Mouse (Mus musculus) intestine, postnatal 0 days (tissue): Measurements from ENCODE around the gene Il12rb1. TPM values are rescaled to one million over a fixed set of nuclear protein-coding genes. Genes with fewer than 3 reads are reported as not detected.
"Not testable (repeated sequence)": the region's sequence is repeated elsewhere in the genome, so short reads cannot be mapped to it uniquely, and the experiment has no call there.

Experiments
- ATAC-seq: fragments of 200-750 bp; cut with Nextera tagmentation; 2 replicates; pipeline ENCODE4 v1.8.0; 2017; ENCODE audit warnings: mild to moderate bottlenecking, moderate TSS enrichment, moderate library complexity
- H3K27ac ChIP-seq: fragments of 300-500 bp; sonication (generic); 2 replicates; pipeline ENCODE4 v1.5.1; 2014; ENCODE audit warnings: mild to moderate bottlenecking, low read depth, low read length, moderate library complexity
- H3K27me3 ChIP-seq: fragments of 300-500 bp; sonication (generic); replicated peaks from 2 replicates; pipeline ENCODE4 v1.6.1; 2014; ENCODE audit warnings: low read length, mixed read lengths; ENCODE audit not compliant: control insufficient read depth, insufficient read depth
- H3K36me3 ChIP-seq: fragments of 300-500 bp; sonication (generic); 2 replicates; pipeline ENCODE4 v1.6.1; 2014; ENCODE audit warnings: mild to moderate bottlenecking, moderate library complexity; ENCODE audit not compliant: control insufficient read depth, insufficient read depth
- H3K4me1 ChIP-seq: fragments of 300-500 bp; sonication (generic); replicated peaks from 2 replicates; pipeline ENCODE4 v1.6.1; 2014; ENCODE audit warnings: antibody characterized with exemption, low read length, mixed read lengths; ENCODE audit not compliant: control insufficient read depth, insufficient read depth
- H3K4me2 ChIP-seq: fragments of 300-500 bp; sonication (generic); replicated peaks from 2 replicates; pipeline ENCODE4 v1.6.1; 2014; ENCODE audit warnings: low read depth, mild to moderate bottlenecking, moderate library complexity
- H3K4me3 ChIP-seq: fragments of 300-500 bp; sonication (generic); 2 replicates; pipeline ENCODE4 v1.5.1; 2014; ENCODE audit warnings: low read depth, low read length
- H3K9ac ChIP-seq: fragments of 300-500 bp; sonication (generic); 2 replicates; pipeline ENCODE4 v1.6.1; 2014; ENCODE audit warnings: mild to moderate bottlenecking, low read depth, low read length
- H3K9me3 ChIP-seq: fragments of 300-500 bp; sonication (generic); 2 replicates; pipeline ENCODE4 v1.6.1; 2016; ENCODE audit warnings: mixed run types; ENCODE audit not compliant: control insufficient read depth
- CTCF ChIP-seq: sonication (generic); IDR thresholded peaks from 2 replicates; pipeline ENCODE4 v1.5.1; 2016; ENCODE audit warnings: low read depth, mild to moderate bottlenecking, control low read depth, antibody characterized with exemption, moderate library complexity
- WGBS: fragments of 180-500 bp; shearing (Covaris S2); extraction: QIAGEN DNeasy Blood & Tissue Kit; methylation state at CpG from one replicate; pipeline ENCODE4 v1.1.7; 2014; 5-methylcytosine and 5-hydroxymethylcytosine counted together
- polyA plus RNA-seq: library from polyadenylated mRNA; unstranded; fragments of >200 nt; fragmentation: Nextera tagmentation; extraction: Ambion mirVana; gene quantifications from 2 replicates; pipeline ENCODE4 v1.2.1, GENCODE M21; 2015

Il12rb1 gene
- polyA plus RNA-seq, 1 experiment from 2014 or later = 0.29 TPM

DNA sequence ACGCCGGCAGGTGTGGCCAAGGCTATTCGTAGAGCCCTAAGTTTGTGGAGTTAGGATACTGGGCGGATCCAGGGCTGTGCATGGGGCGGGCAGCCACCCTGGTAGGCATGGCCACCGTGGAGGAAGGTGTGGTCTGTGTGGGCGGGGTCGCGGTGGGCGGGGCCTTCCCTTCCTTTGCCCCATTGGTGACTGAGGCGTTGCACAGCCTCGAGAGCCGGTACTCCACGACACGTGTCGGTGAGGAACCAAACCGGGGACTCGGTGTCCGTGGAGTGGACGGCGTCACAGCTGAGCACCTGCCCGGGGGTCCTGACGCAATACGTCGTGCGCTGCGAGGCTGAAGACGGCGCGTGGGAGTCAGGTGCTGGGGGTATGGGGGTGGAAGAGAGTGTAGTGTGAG is 8.4 kb downstream of the Il12rb1 start:
- Histone ChIP-seq H3K9ac (no peak overlapping the region), H3K9me3 (0 out of 2 replicates have a peak, but pooled peaks cover 3% of the 10 kb centered on the region), H3K27ac (no peak overlapping the region), H3K27me3 (peaks cover 2% of the 10 kb centered on the region; the same call in 1 of the 2 replicates), H3K4me1 (peaks cover 5% of the 10 kb centered on the region; the same call in 1 of the 2 replicates), H3K36me3 (no peaks in the 10 kb centered on the region), H3K4me3 (no peak overlapping the region), H3K4me2 (peak overlapping the region; percentile 44)
- no peak for TF ChIP-seq CTCF
- 4% methylated on average over 30 of the region's 30 CpGs for WGBS
- ATAC-seq = peak; percentile 66

DNA sequence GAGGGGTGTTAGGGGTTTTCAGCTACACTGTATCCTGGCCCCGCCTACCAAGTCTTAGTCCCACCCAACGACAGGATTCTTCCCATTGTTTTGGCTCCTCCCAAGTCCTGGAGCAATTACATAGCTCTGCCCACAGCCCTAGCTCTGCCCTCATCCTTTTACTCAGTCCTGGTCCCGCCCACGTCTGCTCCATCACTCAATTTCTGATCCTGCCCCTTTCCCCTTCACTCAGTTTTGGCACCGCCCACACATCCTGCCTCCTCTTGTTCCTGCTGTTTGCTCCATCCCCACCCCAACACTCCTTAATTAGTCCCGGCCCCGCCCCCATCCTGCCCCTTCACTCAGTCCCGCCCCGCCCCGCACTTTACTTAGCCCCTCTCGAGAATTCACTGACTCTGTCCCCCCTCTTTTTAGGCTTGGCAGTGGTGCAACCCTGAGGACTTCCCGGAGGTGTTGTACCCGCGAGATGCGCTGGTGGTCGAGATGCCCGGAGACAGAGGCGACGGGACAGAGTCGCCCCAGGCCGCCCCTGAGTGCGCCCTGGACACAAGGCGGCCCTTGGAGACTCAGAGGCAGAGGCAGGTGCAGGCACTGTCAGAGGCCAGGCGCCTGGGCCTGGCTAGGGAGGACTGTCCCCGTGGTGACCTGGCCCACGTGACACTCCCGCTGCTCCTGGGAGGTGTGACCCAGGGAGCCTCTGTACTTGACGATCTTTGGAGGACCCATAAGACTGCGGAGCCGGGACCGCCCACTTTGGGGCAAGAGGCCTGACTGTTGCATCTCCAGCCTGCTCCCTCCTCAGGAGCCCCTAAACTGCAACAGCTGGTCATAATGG is 12.1 kb downstream of the Il12rb1 start:
- TF ChIP-seq CTCF = no peak
- H3K9ac ChIP-seq = no peak overlapping the region
- peak overlapping the region; percentile 12; the same call in 1 of the 2 replicates for H3K4me3 ChIP-seq
- ATAC-seq = peak; percentile 73
- H3K36me3 ChIP-seq = no peaks in the 10 kb centered on the region
- H3K9me3 ChIP-seq = 0 out of 2 replicates have a peak, but pooled peaks cover 3% of the 10 kb centered on the region
- 5% methylated on average over 31 of the region's 31 CpGs for WGBS
- H3K4me1 ChIP-seq = peaks cover 5% of the 10 kb centered on the region; the same call in 1 of the 2 replicates
- 0 out of 2 replicates have a peak, but pooled peaks cover 2% of the 10 kb centered on the region for H3K27me3 ChIP-seq
- peak overlapping the region; percentile 52 for H3K4me2 ChIP-seq
- peak overlapping the region; percentile 46; the same call in 1 of the 2 replicates for H3K27ac ChIP-seq

DNA sequence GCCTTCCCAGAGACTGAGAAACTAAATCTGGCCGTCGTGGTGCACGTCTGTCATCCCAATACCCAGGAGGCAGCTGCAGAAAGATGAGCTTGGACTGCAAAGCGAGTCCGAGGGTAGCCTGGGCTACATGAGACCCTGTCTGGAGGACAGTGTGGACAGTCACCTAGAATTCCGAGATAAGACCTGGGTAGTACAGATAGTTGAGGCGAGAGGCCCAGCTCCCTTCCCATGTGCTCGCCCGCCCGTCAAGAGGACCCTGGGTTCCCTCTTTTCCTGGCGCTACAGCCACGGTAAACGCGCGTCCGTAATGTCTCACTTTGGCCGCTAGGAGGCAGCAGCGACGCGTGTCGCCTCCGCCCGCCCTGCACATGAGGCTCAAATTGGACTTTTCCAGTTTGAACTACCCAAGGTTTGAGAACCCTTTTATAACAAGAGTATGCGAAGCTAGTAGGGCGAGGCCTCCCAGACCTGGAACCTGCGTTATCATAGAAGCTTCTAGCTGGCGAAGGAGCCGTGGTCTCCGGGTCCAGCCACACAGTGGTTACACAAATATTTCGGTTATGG is 13.2 kb downstream of the Il12rb1 start:
- peak; percentile 98 for TF ChIP-seq CTCF
- Histone ChIP-seq H3K9ac (no peak overlapping the region), H3K4me3 (no peak overlapping the region), H3K4me1 (peaks cover 5% of the 10 kb centered on the region; the same call in 1 of the 2 replicates), H3K9me3 (0 out of 2 replicates have a peak, but pooled peaks cover 3% of the 10 kb centered on the region), H3K36me3 (no peaks in the 10 kb centered on the region), H3K27me3 (0 out of 2 replicates have a peak, but pooled peaks cover 2% of the 10 kb centered on the region), H3K4me2 (no peak overlapping the region), H3K27ac (no peak overlapping the region)
- 17% methylated on average over 30 of the region's 30 CpGs for WGBS
- no peak for ATAC-seq

DNA sequence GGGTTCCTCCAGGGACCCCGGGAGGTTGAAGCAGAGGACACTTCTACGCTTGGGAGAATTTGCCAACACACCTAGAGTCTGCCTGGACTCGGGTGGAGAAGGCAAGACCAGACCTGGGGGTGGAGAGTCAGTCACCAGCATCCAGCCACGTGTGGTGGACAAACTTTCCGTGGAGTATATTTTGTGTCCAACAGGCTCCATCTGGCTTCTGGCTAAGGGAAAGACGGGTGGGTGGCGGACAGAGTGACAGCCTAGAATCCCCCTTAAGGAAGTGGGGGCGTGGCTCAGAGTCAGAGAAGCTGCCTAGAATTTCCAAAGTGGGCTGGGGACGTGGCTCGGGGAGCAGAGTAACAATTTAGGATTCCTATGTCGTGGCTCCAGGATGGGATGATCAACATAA is 13.7 kb downstream of the Il12rb1 start:
- ATAC-seq = no peak
- H3K36me3 ChIP-seq = no peaks in the 10 kb centered on the region
- H3K27ac ChIP-seq = no peak overlapping the region
- H3K9me3 ChIP-seq = 0 out of 2 replicates have a peak, but pooled peaks cover 3% of the 10 kb centered on the region
- H3K4me3 ChIP-seq = no peak overlapping the region
- H3K4me1 ChIP-seq = peaks cover 1% of the 10 kb centered on the region; the same call in 1 of the 2 replicates
- H3K4me2 ChIP-seq = no peak overlapping the region
- TF ChIP-seq CTCF = no peak
- 45% methylated on average over 11 of the region's 11 CpGs for WGBS
- H3K9ac ChIP-seq = no peak overlapping the region
- H3K27me3 ChIP-seq = 0 out of 2 replicates have a peak, but pooled peaks cover 2% of the 10 kb centered on the region

DNA sequence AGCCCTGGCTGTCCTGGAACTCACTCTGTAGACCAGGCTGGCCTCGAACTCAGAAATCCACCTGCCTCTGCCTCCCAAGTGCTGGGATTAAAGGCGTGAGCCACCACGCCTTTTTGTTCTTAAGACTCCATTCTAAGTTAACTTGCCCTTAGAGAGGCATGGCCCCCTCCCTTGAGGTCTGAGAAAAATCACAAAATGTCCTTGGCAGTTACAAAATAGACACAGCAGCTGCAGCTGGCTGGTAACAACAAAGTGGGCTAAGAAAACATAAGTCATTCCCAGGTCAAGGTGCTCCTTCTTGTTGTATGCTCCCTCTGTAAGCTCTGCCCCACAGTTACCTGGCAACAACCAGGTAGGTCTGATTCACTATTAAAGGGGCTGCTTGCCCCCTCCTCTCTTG is 14.3 kb downstream of the Il12rb1 start:
- ATAC-seq = not testable (repeated sequence)

DNA sequence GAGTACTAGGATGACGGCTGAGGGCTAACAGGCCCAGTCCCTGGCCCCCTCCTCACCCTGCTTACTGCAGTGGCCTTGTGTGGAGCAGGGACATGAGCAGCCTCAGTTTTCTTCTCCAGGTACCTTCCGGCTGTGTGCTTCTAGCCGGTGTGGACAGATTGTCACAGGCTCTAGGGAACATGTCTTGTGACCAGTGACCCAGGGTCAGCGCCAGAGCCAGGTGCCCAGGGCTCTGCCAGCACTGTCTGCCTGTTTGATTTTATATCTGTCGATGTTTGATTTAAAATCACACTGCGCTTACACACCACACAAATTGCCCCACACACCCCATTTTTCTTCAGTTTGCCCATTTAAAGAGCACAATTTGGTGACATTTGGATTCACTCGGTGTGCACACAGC is 15.6 kb downstream of the Il12rb1 start:
- no peak for TF ChIP-seq CTCF

More for the DNA sequence above, 14.3 kb downstream of the Il12rb1 start:
- H3K36me3 ChIP-seq, H3K4me1 ChIP-seq, H3K27ac ChIP-seq, H3K9ac ChIP-seq, H3K4me3 ChIP-seq, H3K9me3 ChIP-seq, H3K4me2 ChIP-seq, H3K27me3 ChIP-seq: not testable (repeated sequence)
- 89% methylated on average over 3 of the region's 3 CpGs for WGBS

More for the DNA sequence above, 15.6 kb downstream of the Il12rb1 start:
- no peak for ATAC-seq
- Histone ChIP-seq H3K9ac (no peak overlapping the region), H3K9me3 (no peaks in the 10 kb centered on the region), H3K4me1 (no peaks in the 10 kb centered on the region), H3K27ac (no peak overlapping the region), H3K36me3 (no peaks in the 10 kb centered on the region), H3K27me3 (0 out of 2 replicates have a peak, but pooled peaks cover 2% of the 10 kb centered on the region), H3K4me3 (no peak overlapping the region), H3K4me2 (no peak overlapping the region)
- 85% methylated on average over 7 of the region's 7 CpGs for WGBS
